Mouse (Mus musculus): Measurements from ENCODE around the gene Gm8267.
"Not testable (repeated sequence)": the region's sequence is repeated elsewhere in the genome, so short reads cannot be mapped to it uniquely, and the experiment has no call there.

Gm8267 gene

GRCm38 (mm10) chr14:44750240-44750639 lies at the start of gene Gm8267:
TSS of gene Gm8267 (minus strand) at chr14:44750340.
- no peak for DNase-seq (ENCODE audit: low read depth, low spot score)

- DNase-seq (ENCODE audit: low read depth, low spot score), result not testable (repeated sequence)
Measured at GRCm38 (mm10) chr14:44789537-44790382, 39.6 kb upstream of the Gm8267 start.

- not testable (repeated sequence) for DNase-seq (ENCODE audit: low read depth, low spot score)
Measured at GRCm38 (mm10) chr14:44742789-44743188, 7.4 kb downstream of the Gm8267 start.

- not testable (repeated sequence) for DNase-seq (ENCODE audit: low read depth, low spot score)
Measured at GRCm38 (mm10) chr14:44730711-44731110, 19.4 kb downstream of the Gm8267 start.

- not testable (repeated sequence) for DNase-seq (ENCODE audit: low read depth, low spot score)
Measured at GRCm38 (mm10) chr14:44706356-44706755, 43.8 kb downstream of the Gm8267 start, which contains the start of gene Gm8257. TSS of gene Gm8257 (minus strand) at chr14:44706456.
